Mouse (Mus musculus) mature B cell (primary cell): ENCODE results near the gene Adamtsl4.

Experiments used
- in situ Hi-C: fragments of 300-500 bp; cut with MboI; formaldehyde crosslinking; loops from 2 replicates; pipeline ENCODE4 v1.14.3; 2019

Gene Adamtsl4

DNA sequence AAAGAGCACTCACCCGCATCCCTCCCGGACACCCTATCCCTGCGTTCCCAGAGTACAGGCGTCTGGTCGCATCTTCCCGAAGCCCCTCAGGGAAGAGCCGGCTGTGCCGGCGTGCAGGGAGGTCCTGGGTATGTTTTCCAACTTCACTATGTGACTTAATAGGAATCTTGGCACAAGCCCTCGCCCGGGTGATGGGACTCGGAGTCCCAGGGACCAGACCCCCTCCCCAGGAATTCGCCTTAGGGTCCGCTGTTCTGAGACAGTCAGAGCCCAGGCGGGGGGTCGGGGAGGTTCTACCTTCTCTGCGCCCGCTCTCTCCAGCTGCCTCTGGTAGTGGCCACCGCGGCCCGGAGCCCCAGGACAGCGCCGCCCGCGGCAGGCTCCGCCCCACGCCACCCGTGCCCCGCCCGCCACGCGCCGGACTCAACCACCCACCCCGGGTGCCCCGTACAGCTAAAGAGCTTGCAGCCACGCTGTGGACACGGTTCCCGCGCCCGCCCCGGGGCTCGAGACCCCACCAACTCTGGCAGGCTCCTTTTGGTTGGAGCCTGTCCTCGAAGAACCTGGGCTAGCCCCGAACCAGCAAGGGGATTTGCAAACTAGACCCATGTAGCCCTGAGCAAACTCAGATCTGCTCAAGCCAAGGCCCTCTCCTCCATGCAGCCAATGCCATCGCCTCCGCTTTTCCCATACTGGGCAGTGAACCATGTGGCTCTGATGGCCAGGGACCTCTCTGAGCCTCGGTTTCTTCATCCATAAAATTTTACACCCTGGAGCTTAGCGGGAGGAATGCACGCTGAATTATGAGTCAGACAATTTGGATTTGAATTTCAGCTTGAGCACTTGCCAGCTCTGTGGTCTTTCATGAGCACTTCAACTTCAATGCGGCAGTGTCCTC, at the start of gene Adamtsl4:
Gene Adamtsl4, minus strand, starts transcription at position 394 of the 898 bp plus-strand sequence.
- in situ Hi-C loops, result no loop called here

DNA sequence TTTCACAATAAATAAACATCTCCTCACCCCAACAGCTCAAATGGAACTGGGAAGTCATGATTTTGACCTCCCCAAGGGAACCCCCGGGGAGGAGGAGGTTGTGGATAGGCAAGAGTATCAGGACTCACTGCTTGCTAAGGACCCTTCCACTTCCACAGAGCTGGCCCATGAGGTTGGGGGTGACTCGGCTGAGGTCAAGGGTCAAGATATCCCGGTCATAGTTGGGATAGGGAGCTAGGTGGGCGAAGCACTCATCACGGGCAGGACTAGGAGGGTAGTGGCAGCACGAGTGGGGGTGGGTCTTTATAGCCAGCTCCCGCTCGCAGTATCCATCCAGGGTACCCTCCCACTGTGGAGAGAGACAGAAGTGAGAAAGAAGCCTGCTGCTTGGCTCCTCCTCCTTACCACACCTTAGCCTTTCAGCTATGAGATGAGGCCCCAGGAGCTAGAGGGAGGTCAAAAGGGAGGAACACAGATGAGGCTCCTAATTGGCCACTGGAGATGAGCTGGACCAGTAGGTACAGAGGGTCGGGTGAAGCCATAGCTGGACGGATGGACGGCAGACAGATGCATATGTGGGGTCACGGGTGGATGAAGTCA, 47.5 kb upstream of the Adamtsl4 start:
- in situ Hi-C loops, result no loop called here

DNA sequence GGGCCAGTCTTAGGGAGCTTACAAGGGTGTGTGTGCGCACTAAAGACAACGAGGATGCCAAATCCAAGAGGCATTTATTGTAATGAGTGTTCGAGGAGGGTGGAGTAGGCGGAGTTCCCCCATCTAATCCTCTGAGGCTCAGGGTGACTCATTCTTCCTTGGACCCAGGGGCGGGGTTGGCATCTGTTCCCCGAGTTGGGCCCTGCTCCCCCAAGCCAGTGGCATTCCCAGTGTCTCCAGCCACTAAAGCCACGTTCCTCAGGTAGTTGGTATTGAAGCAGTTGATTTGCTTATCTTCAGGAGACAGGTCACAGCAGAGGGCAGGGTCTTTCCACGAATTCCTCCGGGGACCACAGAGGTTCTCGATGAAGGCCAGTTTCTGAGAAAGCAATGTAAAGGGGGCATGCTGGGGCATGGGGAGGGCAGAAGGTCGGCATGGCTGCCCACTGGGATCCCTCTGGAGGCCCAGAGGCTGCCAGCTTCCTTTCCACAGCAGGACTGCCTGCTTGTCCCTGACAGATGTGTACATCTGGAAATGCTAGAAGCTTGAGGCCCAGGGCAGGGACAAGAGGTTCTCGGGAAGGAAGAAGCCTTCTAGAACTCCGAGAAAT, 46.5 kb upstream of the Adamtsl4 start:
- in situ Hi-C loops, result no loop called here

DNA sequence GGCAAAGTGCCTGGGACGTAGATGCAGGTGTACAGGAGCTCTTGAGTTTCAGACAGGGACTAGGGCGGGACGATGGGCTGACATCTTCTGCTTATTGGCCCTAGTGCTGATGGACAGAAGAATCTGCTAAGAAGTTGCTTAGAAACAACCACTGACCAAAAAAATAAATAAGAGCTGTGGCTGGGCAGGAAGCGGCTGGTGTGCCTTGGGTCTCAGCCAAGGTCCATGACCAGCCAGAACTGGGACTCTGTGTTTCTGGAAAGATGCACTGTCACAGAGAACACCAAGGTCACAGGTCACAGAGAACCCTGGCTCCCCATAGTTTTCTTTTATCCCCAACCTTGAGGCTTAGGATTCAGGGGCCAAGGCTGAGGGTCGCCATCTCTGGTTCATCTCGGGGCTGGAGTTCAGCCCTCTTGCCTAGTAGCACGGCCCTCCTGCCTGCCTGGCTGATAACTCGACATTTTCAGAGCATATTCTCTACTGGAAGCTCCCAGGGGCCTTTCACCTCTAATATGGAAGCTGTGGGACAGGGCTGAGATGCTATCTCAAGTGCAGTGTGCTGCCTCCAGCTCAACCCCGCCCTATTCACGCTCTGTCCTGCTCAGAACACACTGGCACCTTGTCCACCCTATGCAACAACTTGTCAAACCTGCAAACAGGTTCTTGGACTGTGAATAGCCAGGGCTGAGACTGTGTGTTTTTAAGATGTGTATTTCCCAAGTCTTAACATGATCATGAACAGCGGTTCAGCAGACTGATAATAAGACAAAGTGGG, 45.2 kb upstream of the Adamtsl4 start:
- in situ Hi-C loops, result no loop called here

DNA sequence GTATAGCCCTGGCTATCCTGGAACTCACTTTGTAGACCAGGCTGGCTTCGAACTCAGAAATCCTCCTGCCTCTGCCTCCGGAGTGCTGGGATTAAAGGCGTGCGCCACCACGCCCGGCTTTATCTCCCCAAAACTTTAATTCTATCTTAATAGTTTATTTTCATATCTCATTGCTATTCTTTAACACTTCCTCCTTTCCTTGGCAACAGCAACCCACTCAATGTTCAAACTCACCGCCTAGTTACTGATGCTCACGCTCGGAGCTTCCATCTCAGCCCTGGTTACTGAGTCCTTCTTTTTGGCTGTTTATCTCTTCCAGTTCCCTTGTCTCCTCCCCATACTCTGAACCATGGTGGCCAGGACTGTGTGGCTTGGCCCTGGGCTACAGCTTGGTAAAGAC, 44.6 kb upstream of the Adamtsl4 start:
- in situ Hi-C loops, result no loop called here

DNA sequence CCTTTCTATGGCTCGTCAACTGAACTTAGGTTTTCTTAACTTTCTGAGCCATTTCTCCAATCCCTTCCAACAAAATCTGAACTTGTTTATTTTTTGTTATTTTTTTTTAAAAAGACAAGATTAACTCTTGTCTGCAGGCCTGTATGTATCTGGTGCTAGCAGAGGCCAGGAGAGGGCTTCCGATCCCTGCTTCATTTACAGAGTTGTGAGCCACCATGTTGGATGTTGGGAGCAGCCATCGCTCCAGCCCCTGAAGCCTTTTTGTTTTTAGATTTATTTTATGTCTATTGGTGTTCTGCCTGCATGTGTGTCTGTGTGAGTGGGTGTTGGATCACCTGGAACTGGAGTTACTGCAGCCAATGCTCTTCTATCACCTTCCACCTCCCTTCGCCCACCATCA, 44.1 kb upstream of the Adamtsl4 start:
- in situ Hi-C loops, result no loop called here

DNA sequence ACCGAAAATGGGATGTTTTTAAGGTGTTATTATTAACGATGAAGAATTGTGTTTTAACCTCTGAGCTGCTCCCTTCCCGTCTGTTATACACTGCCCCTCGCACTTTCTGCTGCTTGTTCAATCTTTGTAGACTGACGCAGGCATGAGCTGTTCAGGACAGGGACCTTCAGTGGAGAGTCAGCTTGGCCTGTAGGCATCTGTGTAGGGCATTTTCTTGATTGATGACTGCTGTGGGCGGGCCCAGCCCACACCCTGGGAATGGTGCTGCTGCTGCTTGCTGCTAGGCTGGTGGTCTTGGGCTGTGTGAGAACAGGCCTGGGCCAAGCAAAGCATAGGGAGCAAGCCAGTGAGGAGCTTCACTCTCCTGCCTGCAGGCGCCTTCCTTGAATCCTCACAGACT, 42.7 kb upstream of the Adamtsl4 start:
- in situ Hi-C loops, result no loop called here

DNA sequence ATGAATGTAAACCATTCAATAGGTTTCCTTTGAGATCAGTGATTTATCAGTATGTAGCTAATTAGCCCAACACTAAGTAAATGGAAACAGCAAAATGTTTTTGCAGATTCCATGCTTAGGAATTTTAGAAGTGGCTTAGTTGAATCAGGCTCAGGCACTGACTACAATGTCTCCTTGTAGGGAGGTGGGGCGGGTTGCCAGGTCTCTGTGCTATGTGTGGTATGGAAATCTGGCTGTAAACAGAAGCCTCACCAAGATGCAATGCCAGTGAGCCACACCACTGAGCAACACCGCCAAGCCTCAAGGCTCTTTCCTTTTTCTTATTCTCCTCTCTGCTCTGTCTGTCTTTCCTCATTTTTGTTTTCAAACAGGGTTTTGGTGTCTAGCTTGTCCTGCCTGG, 41.2 kb upstream of the Adamtsl4 start:
- in situ Hi-C loops, result no loop called here

DNA sequence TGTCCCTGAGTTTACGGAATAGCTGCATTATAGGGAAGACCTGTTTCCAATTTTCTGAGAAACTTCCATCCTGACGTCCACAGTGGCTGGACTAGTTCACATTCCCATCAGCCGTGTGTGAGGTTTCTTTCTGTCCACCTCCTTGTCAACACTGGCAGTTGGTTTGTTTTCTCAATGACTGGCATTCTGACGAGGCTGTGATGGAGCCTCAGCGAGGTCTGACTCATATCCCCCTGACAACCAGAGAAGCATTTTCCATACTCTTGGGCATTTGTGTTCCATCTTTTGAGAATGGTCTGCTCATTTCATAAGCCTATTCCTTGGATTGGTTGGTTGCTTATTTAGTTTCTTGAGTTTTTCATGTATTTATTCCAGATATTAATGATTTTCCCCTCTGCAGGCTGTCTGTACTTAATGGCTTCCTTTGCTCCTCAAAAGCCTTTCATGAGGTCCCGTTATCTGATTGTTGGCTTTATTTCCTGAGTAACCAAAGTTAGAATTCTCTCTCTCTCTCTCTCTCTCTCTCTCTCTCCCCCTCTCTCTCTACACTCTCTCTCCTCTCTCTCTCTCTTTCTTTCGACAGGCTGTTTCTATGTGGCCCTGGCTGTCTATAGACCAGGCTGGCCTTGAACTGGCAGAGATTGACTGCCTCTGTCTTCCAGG, 39.1 kb upstream of the Adamtsl4 start:
- in situ Hi-C loops, result no loop called here

DNA sequence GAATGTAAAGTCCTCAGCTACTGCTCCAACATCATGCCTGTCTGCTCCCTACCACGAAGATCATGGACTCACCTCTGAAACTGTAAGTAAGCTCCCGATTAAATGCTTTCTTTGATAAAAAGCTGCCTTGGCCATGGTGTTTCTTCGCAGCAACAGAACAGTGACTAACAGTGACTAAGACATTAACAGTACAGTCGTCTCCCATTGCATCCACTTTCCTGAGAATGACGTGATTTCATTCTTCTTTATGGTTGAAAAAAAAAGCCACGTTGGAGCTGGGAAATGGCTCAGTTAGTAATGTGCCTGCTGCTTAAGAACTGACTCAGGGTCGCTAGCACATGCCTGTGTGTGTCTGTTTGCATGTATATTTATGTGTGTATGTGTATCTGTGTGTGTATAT, 38.1 kb upstream of the Adamtsl4 start:
- in situ Hi-C loops, result no loop called here

DNA sequence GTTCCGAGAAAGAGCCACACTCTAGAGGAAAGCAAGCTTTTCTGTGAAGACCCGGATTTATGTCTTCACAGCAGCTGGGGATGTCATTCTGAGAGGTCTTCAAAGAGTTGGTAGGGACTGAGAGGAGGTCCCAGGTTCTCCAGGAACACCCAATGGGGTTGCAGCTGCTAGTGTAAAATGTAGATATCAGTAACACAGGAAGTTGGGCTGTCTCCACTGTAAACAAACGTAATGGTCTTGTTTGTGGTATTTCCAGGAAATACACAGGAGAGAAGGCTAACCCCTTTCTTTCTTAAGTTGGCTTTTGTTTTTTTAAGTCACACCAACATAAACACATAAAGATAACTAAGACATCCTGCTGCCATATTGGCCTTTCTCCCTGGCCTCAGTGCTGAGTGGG, 34.7 kb upstream of the Adamtsl4 start:
- in situ Hi-C loops, result no loop called here

DNA sequence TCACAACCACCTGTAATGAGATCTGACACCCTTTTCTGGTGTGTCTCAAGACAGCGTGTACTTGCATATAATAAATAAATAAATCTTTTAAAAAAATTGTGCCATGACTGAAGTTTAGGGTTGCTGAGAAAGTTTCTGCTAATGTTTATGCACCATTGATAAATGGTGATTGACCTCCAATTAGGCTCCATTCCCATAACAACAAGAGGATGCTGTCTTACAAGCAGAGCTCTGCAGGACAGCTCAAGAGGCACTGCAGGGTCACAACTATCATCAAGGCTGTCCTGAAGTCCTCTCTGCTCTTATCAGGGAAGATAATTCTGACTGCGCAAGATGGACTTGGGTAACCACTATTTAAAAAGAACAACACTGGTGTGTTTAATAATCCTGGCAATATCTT, 30.4 kb upstream of the Adamtsl4 start:
- in situ Hi-C loops, result no loop called here

DNA sequence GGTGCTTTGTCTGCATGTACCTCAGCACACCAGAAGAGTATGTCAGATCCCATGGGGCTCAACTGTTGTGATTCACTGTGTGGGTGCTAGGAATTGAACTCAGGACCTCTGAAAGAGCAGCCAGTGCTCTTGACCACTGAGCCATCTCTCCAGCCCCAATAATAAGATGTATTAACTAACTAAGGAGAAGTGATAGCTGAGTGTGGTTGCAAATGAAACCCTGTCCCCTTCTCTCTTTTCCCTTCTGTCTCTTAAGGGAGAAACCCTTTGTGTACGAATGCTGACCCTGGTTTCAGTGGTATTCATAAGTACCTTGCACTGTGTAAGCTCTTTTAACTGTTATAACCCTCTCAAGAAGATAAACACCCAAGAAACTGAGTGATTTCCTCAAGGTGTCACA, 28.4 kb upstream of the Adamtsl4 start:
- in situ Hi-C loops, result no loop called here

DNA sequence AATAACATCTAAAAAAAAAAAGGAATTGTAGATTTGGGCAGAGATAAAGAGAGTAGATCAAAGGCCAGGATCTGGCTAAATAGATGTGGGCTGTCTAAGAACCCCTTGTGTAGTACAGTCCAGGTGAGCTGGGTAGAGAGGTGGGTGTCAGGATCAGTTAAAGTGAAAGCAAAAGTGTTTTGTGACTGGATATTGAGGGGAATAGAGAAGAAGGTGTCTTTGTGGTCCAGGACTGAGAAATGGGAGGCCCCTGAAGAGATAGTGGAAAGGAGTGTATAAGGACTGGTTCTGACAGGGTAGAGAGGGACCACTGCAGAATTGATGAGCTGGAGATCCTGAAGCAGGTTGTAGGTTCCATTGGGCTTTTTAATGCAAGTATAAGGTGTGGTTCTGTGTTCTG, 22.2 kb upstream of the Adamtsl4 start:
- in situ Hi-C loops, result no loop called here

DNA sequence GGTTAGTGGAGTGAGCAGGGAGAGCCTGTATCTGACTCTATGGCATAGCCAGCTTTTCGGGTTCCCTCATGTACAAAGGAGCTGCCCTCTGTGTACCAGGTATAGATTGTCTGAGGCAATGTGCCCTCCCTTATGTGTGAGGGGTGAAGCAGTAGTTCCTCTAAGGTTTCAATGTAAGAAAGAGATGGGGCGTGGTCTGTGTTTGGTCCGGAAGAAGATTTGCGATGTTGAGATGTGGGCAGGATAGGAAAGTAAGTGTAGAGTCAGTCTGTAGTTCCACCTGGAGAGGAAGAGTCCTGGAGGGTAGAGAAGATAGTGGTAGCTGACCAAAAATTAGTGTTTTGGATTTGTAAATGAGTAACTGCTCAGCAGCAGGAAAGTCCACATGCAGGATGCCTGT, 21.3 kb upstream of the Adamtsl4 start:
- in situ Hi-C loops, result no loop called here

DNA sequence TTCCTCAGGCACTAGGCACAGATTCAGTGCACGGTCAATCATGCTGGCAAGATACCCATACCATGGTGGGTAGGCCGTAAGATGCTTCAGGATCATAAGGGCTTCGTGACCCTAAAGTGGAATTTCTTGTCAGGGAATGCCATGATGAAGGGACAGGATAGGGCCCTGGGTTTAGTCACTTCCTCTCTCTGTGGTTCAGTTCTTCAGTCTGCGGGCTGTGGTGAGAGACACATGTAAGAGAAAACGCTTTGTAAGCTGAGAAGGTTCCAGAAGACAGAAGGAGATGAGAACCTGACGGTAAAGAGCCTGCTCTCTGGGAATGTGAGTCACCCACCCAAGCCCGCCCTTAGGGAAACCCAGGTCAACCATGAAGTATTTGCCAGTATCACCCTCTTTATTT, 19.8 kb upstream of the Adamtsl4 start:
- in situ Hi-C loops, result no loop called here

DNA sequence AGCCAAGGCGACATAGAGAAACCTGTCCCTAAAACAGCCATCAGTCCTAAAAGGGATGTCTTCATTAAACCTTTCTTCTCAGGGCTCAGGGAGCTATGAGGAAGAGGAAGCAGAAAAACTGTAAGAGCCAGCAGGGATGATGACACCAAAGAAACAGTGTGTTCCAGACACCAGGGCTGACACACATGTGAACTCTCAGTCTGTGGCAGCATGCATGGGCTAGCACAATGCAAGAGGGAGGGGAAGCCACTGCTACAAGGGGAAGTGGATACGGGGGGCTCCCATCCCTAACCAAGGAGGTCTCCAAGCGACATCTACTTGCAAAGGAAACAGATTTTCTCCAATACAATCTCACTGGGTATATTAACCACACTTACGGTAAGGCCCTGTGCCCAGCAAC, 18.6 kb upstream of the Adamtsl4 start:
- in situ Hi-C loops, result no loop called here

DNA sequence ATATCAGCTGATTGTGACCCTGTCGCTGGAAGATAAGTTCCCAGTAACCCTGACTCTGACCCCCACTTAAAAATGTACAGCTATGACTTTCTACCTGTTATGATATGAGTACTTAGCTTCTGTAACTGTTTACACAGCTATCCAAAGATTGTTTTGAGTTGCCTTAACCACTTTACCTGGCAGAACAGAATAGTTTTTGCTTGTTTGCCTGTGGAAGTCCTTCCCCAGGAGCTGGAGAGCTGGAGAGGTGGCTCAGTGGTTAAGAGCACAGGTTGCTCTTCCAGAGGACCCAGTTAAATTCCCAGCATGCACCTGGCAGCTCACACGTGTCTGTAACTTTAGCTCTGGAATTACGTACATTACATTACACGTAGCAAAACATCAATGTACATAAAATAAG, 16.9 kb upstream of the Adamtsl4 start:
- in situ Hi-C loops, result no loop called here

DNA sequence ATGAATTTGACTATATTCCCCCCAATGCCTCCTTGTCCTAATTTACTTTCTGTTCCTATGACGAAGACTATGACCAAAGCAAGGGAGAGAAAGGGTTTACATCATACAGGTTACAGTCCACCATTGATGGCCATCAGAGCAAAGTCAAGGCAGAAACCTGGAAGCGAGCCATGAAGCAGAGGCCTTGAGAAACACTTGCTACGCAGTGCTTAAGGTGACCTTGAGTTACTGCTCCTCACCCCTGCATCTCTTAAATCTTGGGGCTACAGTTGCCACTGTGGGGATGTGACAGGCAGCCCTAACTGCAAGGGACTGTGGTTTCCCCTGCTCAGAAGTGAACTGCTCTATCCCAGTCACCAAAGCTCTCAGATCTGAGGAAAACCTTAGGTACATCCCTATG, 15.6 kb upstream of the Adamtsl4 start:
- in situ Hi-C loops, result no loop called here

DNA sequence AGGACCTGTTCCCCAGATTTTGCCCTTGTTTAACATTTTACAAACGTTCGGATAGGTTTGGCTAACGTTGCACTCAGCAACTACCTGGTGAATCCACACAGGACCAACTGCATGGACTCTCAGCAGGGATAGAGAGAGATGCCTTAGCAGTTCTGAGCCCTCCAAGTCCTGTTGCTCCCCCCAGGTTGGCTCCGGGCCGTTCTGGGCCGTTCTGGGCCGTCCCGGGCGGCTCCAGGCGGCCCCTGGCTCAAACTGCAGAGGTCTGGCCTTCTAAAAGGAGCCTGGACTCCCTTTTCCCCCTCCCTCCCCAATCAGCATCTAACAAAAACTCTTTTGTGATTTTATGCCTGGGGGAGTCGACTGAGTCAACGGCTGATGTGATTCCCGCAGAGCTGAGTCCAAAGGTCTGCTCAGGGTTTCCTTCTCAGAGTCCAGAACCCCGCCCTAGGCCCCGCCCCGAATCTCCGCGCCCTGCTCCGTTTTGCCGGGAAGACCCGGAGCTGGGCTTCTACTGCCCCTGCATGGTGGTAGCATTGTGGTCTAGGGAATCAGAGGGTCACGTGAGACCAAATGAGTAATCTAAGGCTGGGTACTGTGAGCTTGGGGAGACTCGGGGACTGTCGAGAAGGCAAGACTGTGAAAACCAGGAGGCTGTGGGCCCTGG, 14.3 kb upstream of the Adamtsl4 start:
- in situ Hi-C loops, result no loop called here

DNA sequence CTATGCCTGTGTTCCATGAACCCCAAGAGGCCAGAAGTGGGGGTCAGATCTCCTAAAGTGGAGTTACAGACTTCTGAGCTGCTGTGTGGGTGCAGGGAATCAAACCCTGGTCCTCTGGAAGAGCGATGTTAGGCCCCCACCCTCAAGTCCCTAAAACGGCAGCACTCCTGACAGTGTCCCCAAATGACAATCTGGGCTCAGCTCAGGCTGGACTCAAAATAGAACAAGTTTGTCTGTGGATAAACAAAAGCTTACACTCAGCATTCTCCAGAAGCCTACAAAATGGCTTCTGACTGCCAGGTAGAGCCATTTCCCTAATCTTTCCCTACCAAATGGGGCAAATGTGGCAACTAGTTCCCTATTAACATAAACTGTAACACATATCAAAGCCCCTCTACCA, 13.4 kb upstream of the Adamtsl4 start:
- in situ Hi-C loops, result no loop called here
